Mouse (Mus musculus) forebrain, embryonic 11.5 days (tissue): ENCODE measurements around the gene Elf1. TPM values are rescaled to one million over a fixed set of nuclear protein-coding genes. Genes with fewer than 3 reads are reported as not detected.

Source experiments
- ATAC-seq: fragments of 200-750 bp; cut with Nextera tagmentation; replicated peaks from 2 replicates; pipeline ENCODE4 v1.8.0; 2017; ENCODE audit warnings: moderate TSS enrichment; ENCODE audit not compliant: low FRiP score
- DNase-seq: peaks from one replicate; pipeline ENCODE4 v3.0.0-alpha.2; 2017; ENCODE audit warnings: low spot score
- H3K27ac ChIP-seq: fragments of 300-500 bp; sonication (generic); 2 replicates; pipeline ENCODE4 v1.5.1; 2014; ENCODE audit warnings: low read depth, low read length
- H3K27me3 ChIP-seq: fragments of 300-500 bp; sonication (generic); 2 replicates; pipeline ENCODE4 v1.6.1; 2014; ENCODE audit warnings: mild to moderate bottlenecking, low read length, mixed read lengths; ENCODE audit not compliant: control insufficient read depth, insufficient read depth
- H3K36me3 ChIP-seq: fragments of 300-500 bp; sonication (generic); 2 replicates; pipeline ENCODE4 v1.6.1; 2014; ENCODE audit warnings: mild to moderate bottlenecking, low read length, moderate library complexity, mixed read lengths; ENCODE audit not compliant: control insufficient read depth, insufficient read depth
- H3K4me1 ChIP-seq: fragments of 300-500 bp; sonication (generic); replicated peaks from 2 replicates; pipeline ENCODE4 v1.6.1; 2014; ENCODE audit warnings: low read length, mixed read lengths; ENCODE audit not compliant: control insufficient read depth, insufficient read depth
- H3K4me2 ChIP-seq: fragments of 300-500 bp; sonication (generic); 2 replicates; pipeline ENCODE4 v1.6.1; 2014; ENCODE audit warnings: low read depth, mild to moderate bottlenecking, low read length, moderate library complexity, mixed read lengths; ENCODE audit not compliant: severe bottlenecking
- H3K4me3 ChIP-seq: fragments of 300-500 bp; sonication (generic); 2 replicates; pipeline ENCODE4 v1.5.1; 2014; ENCODE audit warnings: low read depth, low read length
- H3K9ac ChIP-seq: fragments of 300-500 bp; sonication (generic); 2 replicates; pipeline ENCODE4 v1.6.1; 2014; ENCODE audit warnings: low read length
- H3K9me3 ChIP-seq: fragments of 300-500 bp; sonication (generic); 2 replicates; pipeline ENCODE4 v1.6.1; 2016; ENCODE audit warnings: low read length, mixed read lengths; ENCODE audit not compliant: control insufficient read depth
- WGBS: fragments of 180-500 bp; shearing (Covaris S2); extraction: QIAGEN DNeasy Blood & Tissue Kit; methylation state at CpG from one replicate; pipeline ENCODE4 v1.1.7; 2014; 5-methylcytosine and 5-hydroxymethylcytosine counted together
- polyA plus RNA-seq: library from polyadenylated mRNA; unstranded; fragments of >200 nt; fragmentation: Nextera tagmentation; extraction: Ambion mirVana; gene quantifications from 2 replicates; pipeline ENCODE4 v1.2.1, GENCODE M21; 2014

Elf1 gene
- polyA plus RNA-seq, 1 experiment from 2014 or later, result 7.6 TPM

GRCm38 (mm10) chr14:79549343-79549742, 68.3 kb downstream of the Elf1 start:
- no peaks in the 10 kb centered on the region for H3K4me1 ChIP-seq
- no peaks in the 10 kb centered on the region for H3K9me3 ChIP-seq
- H3K4me3 ChIP-seq, result no peak overlapping the region
- no peaks in the 10 kb centered on the region for H3K27me3 ChIP-seq
- no peak for DNase-seq
- WGBS, result 84% methylated on average over 7 of the region's 7 CpGs
- no peaks in the 10 kb centered on the region for H3K36me3 ChIP-seq
- no peak for ATAC-seq
- H3K4me2 ChIP-seq, result no peak overlapping the region
- no peak overlapping the region for H3K9ac ChIP-seq
- H3K27ac ChIP-seq, result no peak overlapping the region

- DNase-seq, result no peak
- 92% methylated on average over 2 of the region's 2 CpGs for WGBS
- no peak for ATAC-seq
Measured at GRCm38 (mm10) chr14:79551929-79552328, 70.9 kb downstream of the Elf1 start.

GRCm38 (mm10) chr14:79552854-79553253, 71.9 kb downstream of the Elf1 start:
- ATAC-seq (no peak), DNase-seq (no peak)
- no peak overlapping the region for H3K27ac ChIP-seq
- WGBS, result 95% methylated on average over 1 of the region's 1 CpGs
- H3K9me3 ChIP-seq, result no peaks in the 10 kb centered on the region
- no peak overlapping the region for H3K4me3 ChIP-seq
- no peaks in the 10 kb centered on the region for H3K36me3 ChIP-seq
- no peaks in the 10 kb centered on the region for H3K27me3 ChIP-seq
- H3K4me1 ChIP-seq, result no peaks in the 10 kb centered on the region
- H3K9ac ChIP-seq, result no peak overlapping the region
- no peak overlapping the region for H3K4me2 ChIP-seq

More at GRCm38 (mm10) chr14:79551929-79552328, 70.9 kb downstream of the Elf1 start:
- no peak overlapping the region for H3K9ac ChIP-seq
- no peaks in the 10 kb centered on the region for H3K4me1 ChIP-seq
- H3K27ac ChIP-seq, result no peak overlapping the region
- no peak overlapping the region for H3K4me3 ChIP-seq
- no peaks in the 10 kb centered on the region for H3K36me3 ChIP-seq
- H3K9me3 ChIP-seq, result no peaks in the 10 kb centered on the region
- no peaks in the 10 kb centered on the region for H3K27me3 ChIP-seq
- no peak overlapping the region for H3K4me2 ChIP-seq

- Histone ChIP-seq H3K4me2 (no peak overlapping the region), H3K9me3 (no peaks in the 10 kb centered on the region), H3K4me3 (no peak overlapping the region), H3K36me3 (no peaks in the 10 kb centered on the region), H3K27me3 (no peaks in the 10 kb centered on the region), H3K9ac (no peak overlapping the region), H3K4me1 (no peaks in the 10 kb centered on the region), H3K27ac (no peak overlapping the region)
- ATAC-seq, result no peak
- DNase-seq, result no peak
- 98% methylated on average over 1 of the region's 1 CpGs for WGBS
Measured at GRCm38 (mm10) chr14:79557796-79558195, 76.8 kb downstream of the Elf1 start.

GRCm38 (mm10) chr14:79562745-79563144, 81.8 kb downstream of the Elf1 start:
- WGBS, result 23% methylated on average over 5 of the region's 5 CpGs
- ATAC-seq, result no peak

GRCm38 (mm10) chr14:79564784-79565183, 83.8 kb downstream of the Elf1 start:
- Histone ChIP-seq H3K36me3 (no peaks in the 10 kb centered on the region), H3K4me2 (no peak overlapping the region), H3K27me3 (no peaks in the 10 kb centered on the region), H3K27ac (no peak overlapping the region), H3K9ac (no peak overlapping the region), H3K4me3 (no peak overlapping the region), H3K4me1 (no peaks in the 10 kb centered on the region), H3K9me3 (no peaks in the 10 kb centered on the region)
- WGBS, result 64% methylated on average over 6 of the region's 6 CpGs
- DNase-seq (no peak), ATAC-seq (no peak)

More at GRCm38 (mm10) chr14:79562745-79563144, 81.8 kb downstream of the Elf1 start:
- H3K27ac ChIP-seq, result no peak overlapping the region
- no peak overlapping the region for H3K4me3 ChIP-seq
- H3K4me1 ChIP-seq, result no peaks in the 10 kb centered on the region
- H3K27me3 ChIP-seq, result no peaks in the 10 kb centered on the region
- H3K9me3 ChIP-seq, result no peaks in the 10 kb centered on the region
- H3K9ac ChIP-seq, result no peak overlapping the region
- DNase-seq, result peak; percentile 58
- H3K4me2 ChIP-seq, result no peak overlapping the region
- no peaks in the 10 kb centered on the region for H3K36me3 ChIP-seq

GRCm38 (mm10) chr14:79573482-79574191, 92.6 kb downstream of the Elf1 start:
- Histone ChIP-seq H3K9me3 (no peaks in the 10 kb centered on the region), H3K36me3 (no peaks in the 10 kb centered on the region), H3K27ac (no peak overlapping the region), H3K27me3 (no peaks in the 10 kb centered on the region), H3K4me1 (no peaks in the 10 kb centered on the region), H3K9ac (no peak overlapping the region), H3K4me3 (no peak overlapping the region), H3K4me2 (no peak overlapping the region)
- ATAC-seq (no peak), DNase-seq (no peak)
- WGBS, result 92% methylated on average over 13 of the region's 13 CpGs

GRCm38 (mm10) chr14:79574361-79574760, 93.4 kb downstream of the Elf1 start:
- no peak overlapping the region for H3K4me2 ChIP-seq
- DNase-seq (no peak), ATAC-seq (no peak)
- no peak overlapping the region for H3K4me3 ChIP-seq
- WGBS, result 95% methylated on average over 1 of the region's 1 CpGs
- no peaks in the 10 kb centered on the region for H3K9me3 ChIP-seq
- H3K36me3 ChIP-seq, result no peaks in the 10 kb centered on the region
- no peak overlapping the region for H3K9ac ChIP-seq
- no peaks in the 10 kb centered on the region for H3K27me3 ChIP-seq
- no peak overlapping the region for H3K27ac ChIP-seq
- no peaks in the 10 kb centered on the region for H3K4me1 ChIP-seq
